Mouse (Mus musculus): ENCODE data around the gene Tango6.
A peak's percentile ranks its signal among the peaks of the same experiment; 100 is the strongest.

The Tango6 gene

GRCm38 (mm10) chr8:106701360-106701759, 18.5 kb downstream of the Tango6 start:
- DNase-seq = no peak

- DNase-seq = no peak
Observed at GRCm38 (mm10) chr8:106704199-106704900, 21.5 kb downstream of the Tango6 start.

- DNase-seq = no peak
Observed at GRCm38 (mm10) chr8:106704901-106705321, 22.0 kb downstream of the Tango6 start.

GRCm38 (mm10) chr8:106706194-106706593, 23.3 kb downstream of the Tango6 start:
- no peak for DNase-seq

GRCm38 (mm10) chr8:106710002-106710401, 27.1 kb downstream of the Tango6 start:
- no peak for DNase-seq

GRCm38 (mm10) chr8:106712487-106712886, 29.6 kb downstream of the Tango6 start:
- DNase-seq = no peak

- no peak for DNase-seq
Observed at GRCm38 (mm10) chr8:106714297-106714696, 31.4 kb downstream of the Tango6 start.

GRCm38 (mm10) chr8:106718091-106718500, 35.2 kb downstream of the Tango6 start:
- peak; percentile 80 for DNase-seq

GRCm38 (mm10) chr8:106720921-106721320, 38.1 kb downstream of the Tango6 start:
- DNase-seq = no peak

- no peak for DNase-seq
Observed at GRCm38 (mm10) chr8:106722453-106722852, 39.6 kb downstream of the Tango6 start.

GRCm38 (mm10) chr8:106723921-106724320, 41.1 kb downstream of the Tango6 start:
- DNase-seq = no peak

GRCm38 (mm10) chr8:106726551-106726950, 43.7 kb downstream of the Tango6 start:
- DNase-seq = no peak

- no peak for DNase-seq
Observed at GRCm38 (mm10) chr8:106727241-106727835, 44.5 kb downstream of the Tango6 start.

- no peak for DNase-seq
Observed at GRCm38 (mm10) chr8:106727889-106728288, 45.0 kb downstream of the Tango6 start.

GRCm38 (mm10) chr8:106732921-106733320, 50.1 kb downstream of the Tango6 start:
- no peak for DNase-seq

GRCm38 (mm10) chr8:106733703-106734102, 50.8 kb downstream of the Tango6 start:
- no peak for DNase-seq

- DNase-seq = no peak
Observed at GRCm38 (mm10) chr8:106734222-106734621, 51.4 kb downstream of the Tango6 start.

- DNase-seq = no peak
Observed at GRCm38 (mm10) chr8:106736861-106737662, 54.2 kb downstream of the Tango6 start.

- DNase-seq = no peak
Observed at GRCm38 (mm10) chr8:106737846-106738245, 55.0 kb downstream of the Tango6 start.

- DNase-seq = no peak
Observed at GRCm38 (mm10) chr8:106742321-106742720, 59.5 kb downstream of the Tango6 start.

GRCm38 (mm10) chr8:106743361-106743760, 60.5 kb downstream of the Tango6 start:
- DNase-seq = no peak

GRCm38 (mm10) chr8:106753436-106753835, 70.6 kb downstream of the Tango6 start:
- no peak for DNase-seq

GRCm38 (mm10) chr8:106761317-106761716, 78.4 kb downstream of the Tango6 start:
- no peak for DNase-seq

Measured in cerebellum, adult 9-10 months (tissue).